Mouse (Mus musculus) T-helper 17 cell (primary cell): ENCODE measurements around the gene Gm29609.
"Not testable (repeated sequence)": the region's sequence is repeated elsewhere in the genome, so short reads cannot be mapped to it uniquely, and the experiment has no call there.

Source experiments
- in situ Hi-C, 2 experiments: fragments of 300-600 bp; cut with MboI, MseI; formaldehyde crosslinking; loops; 1 replicate in 1 of 2; 2 replicates in 1 of 2; pipeline ENCODE4 v1.15.1; 2025; ENCODE audit warnings: high pct_unique_total_duplicates in 2 of 2

Gene Gm29609

GRCm38 (mm10) chr5:31179766-31180630 is at the start of gene Gm29609, which contains the start of gene Gtf3c2:
TSS of gene Gm29609 (minus strand) at chr5:31179911.
TSS of gene Gtf3c2 (minus strand) at chr5:31180144.
- in situ Hi-C loops, result no loop called here

- in situ Hi-C loops, result no loop called here
These were observed 46.9 kb upstream of the Gm29609 start for GRCm38 (mm10) chr5:31226641-31227040.

- in situ Hi-C loops, result no loop called here
These were observed 43.0 kb upstream of the Gm29609 start for GRCm38 (mm10) chr5:31222696-31223095.

GRCm38 (mm10) chr5:31221304-31221945 is 41.7 kb upstream of the Gm29609 start:
- in situ Hi-C loops, result no loop called here

- in situ Hi-C loops, result no loop called here
These were observed 41.0 kb upstream of the Gm29609 start, which contains the start of gene Ppm1g for GRCm38 (mm10) chr5:31220448-31221303. TSS of gene Ppm1g (minus strand) at chr5:31220687.

GRCm38 (mm10) chr5:31219911-31220447 is 40.3 kb upstream of the Gm29609 start:
- in situ Hi-C loops, result no loop called here

GRCm38 (mm10) chr5:31219474-31219873 is 39.8 kb upstream of the Gm29609 start:
- in situ Hi-C loops, result no loop called here

GRCm38 (mm10) chr5:31219070-31219469 is 39.4 kb upstream of the Gm29609 start:
- in situ Hi-C loops, result no loop called here

- in situ Hi-C loops, result no loop called here
These were observed 38.6 kb upstream of the Gm29609 start for GRCm38 (mm10) chr5:31218294-31218693.

- in situ Hi-C loops, result not testable (repeated sequence)
These were observed 36.8 kb upstream of the Gm29609 start for GRCm38 (mm10) chr5:31216554-31216953.

GRCm38 (mm10) chr5:31204421-31204820 is 24.7 kb upstream of the Gm29609 start:
- in situ Hi-C loops, result no loop called here

GRCm38 (mm10) chr5:31203866-31204265 is 24.2 kb upstream of the Gm29609 start:
- in situ Hi-C loops, result no loop called here

- in situ Hi-C loops, result no loop called here
These were observed 23.2 kb upstream of the Gm29609 start for GRCm38 (mm10) chr5:31202933-31203332.

GRCm38 (mm10) chr5:31201742-31202590 is 22.3 kb upstream of the Gm29609 start, which contains the start of gene Zfp513:
TSS of gene Zfp513 (minus strand) at chr5:31202303.
- in situ Hi-C loops, result no loop called here

- in situ Hi-C loops, result no loop called here
These were observed 21.5 kb upstream of the Gm29609 start for GRCm38 (mm10) chr5:31201042-31201741.

- in situ Hi-C loops, result no loop called here
These were observed 20.6 kb upstream of the Gm29609 start for GRCm38 (mm10) chr5:31200327-31200768.

- in situ Hi-C loops, result loop anchor here in 1 of 2 experiments (10.0 kb wide), 1 partner anchor 295 kb away; the partner anchor contains the start of gene Ost4
These were observed 20.2 kb upstream of the Gm29609 start for GRCm38 (mm10) chr5:31199893-31200292.

- in situ Hi-C loops, result loop anchor here in 1 of 2 experiments (10.0 kb wide), 1 partner anchor 295 kb away; the partner anchor contains the start of gene Ost4
These were observed 19.7 kb upstream of the Gm29609 start for GRCm38 (mm10) chr5:31199321-31199892.
